Mouse (Mus musculus): ENCODE data around the gene Zic2. TPM values are rescaled to one million over a fixed set of nuclear protein-coding genes. Genes with fewer than 3 reads are reported as not detected.

Zic2 gene
- polyA plus RNA-seq, 1 experiment from 2014 or later = 7.3 TPM

DNA sequence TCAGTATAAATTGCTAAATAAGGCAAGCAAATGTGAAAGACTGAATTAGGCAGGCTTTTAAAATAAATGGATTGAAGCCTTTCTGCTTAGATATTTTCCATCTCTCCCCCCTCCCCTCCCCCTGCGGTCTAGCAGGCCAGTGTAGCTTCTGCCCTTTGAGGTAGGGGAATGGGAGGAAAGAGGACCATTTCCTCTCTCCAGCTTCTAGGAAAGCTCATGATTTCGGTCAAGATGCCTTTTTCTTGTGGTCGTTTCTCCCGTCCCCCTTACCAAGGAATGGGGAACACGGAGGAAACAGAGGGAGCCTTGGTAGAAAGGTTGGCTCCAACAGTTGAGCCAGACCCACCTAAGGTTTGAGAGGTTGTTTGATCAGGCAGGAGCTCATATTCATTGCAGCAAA, 2.6 kb upstream of the Zic2 start:
- WGBS = 12% methylated on average over 5 of the region's 5 CpGs
- Histone ChIP-seq H3K4me1 (ENCODE audit: control insufficient read depth, insufficient read depth, low read length) (peaks cover 3% of the 10 kb centered on the region; the same call in 1 of the 2 replicates), H3K27me3 (replicated peaks; ENCODE audit: control insufficient read depth, insufficient read depth, low read length) (peaks cover 16% of the 10 kb centered on the region), H3K9me3 (replicated peaks; ENCODE audit: control insufficient read depth, low read length) (no peaks in the 10 kb centered on the region), H3K4me3 (ENCODE audit: low read depth, low read length) (peak overlapping the region; percentile 49), H3K36me3 (ENCODE audit: control insufficient read depth, insufficient read depth, low read length) (no peaks in the 10 kb centered on the region), H3K9ac (ENCODE audit: low read length) (peak overlapping the region; percentile 65), H3K4me2 (ENCODE audit: low read length) (peak overlapping the region; percentile 73), H3K27ac (ENCODE audit: low read depth, low read length) (peak overlapping the region; percentile 99)
- DNase-seq (ENCODE audit: low spot score) (peak; percentile 29), ATAC-seq (no peak)

DNA sequence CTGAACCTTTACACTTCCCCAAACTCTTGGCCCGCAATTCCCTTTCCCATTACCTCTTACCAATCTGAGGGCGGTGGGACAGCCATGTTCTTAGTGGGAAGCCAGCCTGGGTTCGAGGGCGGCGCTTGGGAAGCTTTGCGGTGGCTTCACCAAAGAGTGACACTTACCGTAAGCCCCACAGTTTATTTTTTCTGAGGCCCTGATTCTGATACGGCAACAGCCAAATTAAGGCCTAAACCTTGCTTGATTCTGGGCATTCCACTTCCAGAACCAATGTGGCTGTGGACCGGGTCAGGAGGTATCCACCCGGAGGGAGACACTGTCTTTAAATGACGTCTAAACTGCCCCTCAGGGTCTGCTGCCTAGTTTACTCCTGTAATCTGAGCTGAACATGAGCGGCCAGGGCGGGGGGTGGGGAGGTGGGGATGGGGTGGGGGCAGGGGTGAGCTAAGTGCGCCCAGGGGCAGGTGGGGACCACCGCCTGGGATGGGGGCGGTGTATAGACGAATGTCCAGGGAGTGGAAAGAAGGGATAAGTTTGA, 2.0 kb upstream of the Zic2 start:
- no peaks in the 10 kb centered on the region for H3K9me3 ChIP-seq (replicated peaks; ENCODE audit: control insufficient read depth, low read length)
- H3K27me3 ChIP-seq (replicated peaks; ENCODE audit: control insufficient read depth, insufficient read depth, low read length) = peaks cover 16% of the 10 kb centered on the region
- H3K9ac ChIP-seq (ENCODE audit: low read length) = peak overlapping the region; percentile 65
- 5% methylated on average over 17 of the region's 17 CpGs for WGBS
- H3K4me1 ChIP-seq (ENCODE audit: control insufficient read depth, insufficient read depth, low read length) = 0 out of 2 replicates have a peak, but pooled peaks cover 3% of the 10 kb centered on the region
- DNase-seq (ENCODE audit: low spot score) (peak; percentile 45), ATAC-seq (no peak)
- H3K4me2 ChIP-seq (ENCODE audit: low read length) = peak overlapping the region; percentile 73
- peak overlapping the region; percentile 49 for H3K4me3 ChIP-seq (ENCODE audit: low read depth, low read length)
- H3K27ac ChIP-seq (ENCODE audit: low read depth, low read length) = peak overlapping the region; percentile 99
- H3K36me3 ChIP-seq (ENCODE audit: control insufficient read depth, insufficient read depth, low read length) = 0 out of 2 replicates have a peak, but pooled peaks cover under 1% of the 10 kb centered on the region

GRCm38 (mm10) chr14:122474041-122474890, 969 bp upstream of the Zic2 start:
- no peaks in the 10 kb centered on the region for H3K9me3 ChIP-seq (replicated peaks; ENCODE audit: control insufficient read depth, low read length)
- DNase-seq (ENCODE audit: low spot score) = peak; percentile 93
- H3K27ac ChIP-seq (ENCODE audit: low read depth, low read length) = peak overlapping the region; percentile 99
- peaks cover 7% of the 10 kb centered on the region; the same call in 1 of the 2 replicates for H3K36me3 ChIP-seq (ENCODE audit: control insufficient read depth, insufficient read depth, low read length)
- H3K9ac ChIP-seq (ENCODE audit: low read length) = peak overlapping the region; percentile 85
- 0 out of 2 replicates have a peak, but pooled peaks cover under 1% of the 10 kb centered on the region for H3K4me1 ChIP-seq (ENCODE audit: control insufficient read depth, insufficient read depth, low read length)
- H3K4me2 ChIP-seq (ENCODE audit: low read length) = peak overlapping the region; percentile 73
- WGBS = 0% methylated on average over 56 of the region's 57 CpGs
- H3K27me3 ChIP-seq (replicated peaks; ENCODE audit: control insufficient read depth, insufficient read depth, low read length) = peaks cover 16% of the 10 kb centered on the region
- peak overlapping the region; percentile 49 for H3K4me3 ChIP-seq (ENCODE audit: low read depth, low read length)
- ATAC-seq = peak; percentile 82

GRCm38 (mm10) chr14:122475557-122476040, 364 bp downstream of the Zic2 start:
- ATAC-seq = peak; percentile 5; the same call in 1 of the 2 replicates

DNA sequence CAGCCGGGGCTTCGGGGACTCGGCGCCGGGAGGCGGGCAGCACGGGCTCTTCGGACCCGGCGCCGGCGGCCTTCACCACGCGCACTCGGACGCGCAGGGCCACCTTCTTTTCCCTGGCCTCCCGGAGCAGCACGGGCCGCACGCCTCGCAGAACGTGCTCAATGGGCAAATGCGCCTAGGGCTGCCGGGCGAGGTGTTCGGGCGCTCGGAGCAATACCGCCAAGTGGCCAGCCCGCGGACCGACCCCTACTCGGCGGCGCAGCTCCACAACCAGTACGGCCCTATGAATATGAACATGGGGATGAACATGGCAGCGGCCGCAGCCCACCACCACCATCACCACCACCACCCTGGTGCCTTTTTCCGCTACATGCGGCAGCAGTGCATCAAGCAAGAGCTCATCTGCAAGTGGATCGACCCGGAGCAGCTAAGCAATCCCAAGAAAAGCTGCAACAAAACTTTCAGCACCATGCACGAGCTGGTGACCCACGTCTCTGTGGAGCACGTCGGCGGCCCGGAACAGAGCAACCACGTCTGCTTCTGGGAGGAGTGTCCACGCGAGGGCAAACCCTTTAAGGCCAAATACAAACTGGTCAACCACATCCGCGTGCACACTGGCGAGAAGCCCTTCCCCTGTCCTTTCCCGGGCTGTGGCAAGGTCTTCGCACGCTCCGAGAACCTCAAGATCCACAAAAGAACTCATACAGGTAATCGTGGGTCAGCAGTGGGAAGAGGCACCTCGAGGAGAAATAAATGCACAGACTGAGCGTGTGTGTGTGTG, 996 bp downstream of the Zic2 start:
- DNase-seq (ENCODE audit: low spot score) = peak; percentile 35
- H3K36me3 ChIP-seq (ENCODE audit: control insufficient read depth, insufficient read depth, low read length) = peaks cover 7% of the 10 kb centered on the region; the same call in 1 of the 2 replicates
- peaks cover 23% of the 10 kb centered on the region for H3K27me3 ChIP-seq (replicated peaks; ENCODE audit: control insufficient read depth, insufficient read depth, low read length)
- 0 out of 2 replicates have a peak, but pooled peaks cover 1% of the 10 kb centered on the region for H3K4me1 ChIP-seq (ENCODE audit: control insufficient read depth, insufficient read depth, low read length)
- H3K27ac ChIP-seq (ENCODE audit: low read depth, low read length) = peak overlapping the region; percentile 99
- H3K9me3 ChIP-seq (replicated peaks; ENCODE audit: control insufficient read depth, low read length) = no peaks in the 10 kb centered on the region
- H3K9ac ChIP-seq (ENCODE audit: low read length) = peak overlapping the region; percentile 85
- H3K4me2 ChIP-seq (ENCODE audit: low read length) = peak overlapping the region; percentile 73
- H3K4me3 ChIP-seq (ENCODE audit: low read depth, low read length) = peak overlapping the region; percentile 49
- under 1% methylated on average over 56 of the region's 62 CpGs for WGBS
- ATAC-seq = no peak

More at GRCm38 (mm10) chr14:122475557-122476040, 364 bp downstream of the Zic2 start:
- Histone ChIP-seq H3K4me1 (ENCODE audit: control insufficient read depth, insufficient read depth, low read length) (no peaks in the 10 kb centered on the region), H3K27me3 (replicated peaks; ENCODE audit: control insufficient read depth, insufficient read depth, low read length) (peaks cover 21% of the 10 kb centered on the region), H3K36me3 (ENCODE audit: control insufficient read depth, insufficient read depth, low read length) (peaks cover 7% of the 10 kb centered on the region; the same call in 1 of the 2 replicates), H3K9ac (ENCODE audit: low read length) (peak overlapping the region; percentile 85), H3K4me3 (ENCODE audit: low read depth, low read length) (peak overlapping the region; percentile 49), H3K9me3 (replicated peaks; ENCODE audit: control insufficient read depth, low read length) (no peaks in the 10 kb centered on the region), H3K4me2 (ENCODE audit: low read length) (peak overlapping the region; percentile 73), H3K27ac (ENCODE audit: low read depth, low read length) (peak overlapping the region; percentile 99)
- DNase-seq (ENCODE audit: low spot score) = peak; percentile 33
- WGBS = under 1% methylated on average over 43 of the region's 65 CpGs

DNA sequence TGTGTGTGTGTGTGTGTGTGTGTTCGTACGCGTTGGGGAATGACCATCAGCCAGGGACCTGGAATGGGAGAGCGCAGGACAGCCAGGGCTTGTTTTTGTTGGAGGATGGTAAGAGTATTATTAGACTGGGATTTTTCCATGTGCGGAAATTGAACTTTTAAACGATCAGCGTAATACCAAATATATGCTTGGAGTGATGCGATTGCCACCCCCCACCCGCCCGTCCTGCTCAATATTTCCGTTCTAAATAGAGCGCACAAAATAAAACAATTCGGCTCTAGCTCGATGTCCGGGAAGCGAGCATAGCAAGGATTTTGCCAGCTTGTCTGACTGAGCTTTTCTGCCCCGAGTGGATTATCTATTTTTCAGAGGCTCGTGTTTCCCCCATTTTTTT, 1.6 kb downstream of the Zic2 start:
- peaks cover 26% of the 10 kb centered on the region for H3K27me3 ChIP-seq (replicated peaks; ENCODE audit: control insufficient read depth, insufficient read depth, low read length)
- peaks cover 7% of the 10 kb centered on the region; the same call in 1 of the 2 replicates for H3K36me3 ChIP-seq (ENCODE audit: control insufficient read depth, insufficient read depth, low read length)
- peaks cover 3% of the 10 kb centered on the region; the same call in 1 of the 2 replicates for H3K4me1 ChIP-seq (ENCODE audit: control insufficient read depth, insufficient read depth, low read length)
- DNase-seq (ENCODE audit: low spot score) (peak; percentile 28), ATAC-seq (no peak)
- H3K4me2 ChIP-seq (ENCODE audit: low read length) = peak overlapping the region; percentile 73
- H3K27ac ChIP-seq (ENCODE audit: low read depth, low read length) = peak overlapping the region; percentile 99
- no peaks in the 10 kb centered on the region for H3K9me3 ChIP-seq (replicated peaks; ENCODE audit: control insufficient read depth, low read length)
- peak overlapping the region; percentile 49 for H3K4me3 ChIP-seq (ENCODE audit: low read depth, low read length)
- WGBS = under 1% methylated on average over 18 of the region's 18 CpGs
- peak overlapping the region; percentile 85 for H3K9ac ChIP-seq (ENCODE audit: low read length)

DNA sequence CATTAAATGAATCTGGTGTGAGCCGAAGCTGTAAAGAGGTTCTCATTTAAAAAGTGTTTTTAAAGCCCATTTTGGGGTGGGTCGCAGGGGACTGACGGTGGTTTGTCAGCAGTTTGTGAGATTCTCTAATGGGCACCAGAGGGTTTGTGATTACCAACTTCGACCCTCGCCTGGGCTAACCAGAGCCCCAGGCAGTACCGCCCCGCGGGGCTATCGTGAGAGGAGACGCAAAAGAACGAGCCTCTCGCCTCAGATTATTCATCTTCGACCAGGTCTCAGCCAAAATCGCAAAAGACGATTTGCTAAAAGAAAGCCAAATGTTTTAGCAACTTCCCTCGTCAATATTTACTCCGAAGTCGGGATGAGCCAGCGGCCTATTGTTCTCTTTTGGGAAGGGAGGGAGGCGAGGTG, 2.0 kb downstream of the Zic2 start:
- peak; percentile 46 for DNase-seq (ENCODE audit: low spot score)
- H3K4me2 ChIP-seq (ENCODE audit: low read length) = peak overlapping the region; percentile 73
- ATAC-seq = no peak
- peaks cover 7% of the 10 kb centered on the region; the same call in 1 of the 2 replicates for H3K36me3 ChIP-seq (ENCODE audit: control insufficient read depth, insufficient read depth, low read length)
- H3K4me3 ChIP-seq (ENCODE audit: low read depth, low read length) = peak overlapping the region; percentile 49
- H3K27ac ChIP-seq (ENCODE audit: low read depth, low read length) = peak overlapping the region; percentile 99
- peaks cover 29% of the 10 kb centered on the region for H3K27me3 ChIP-seq (replicated peaks; ENCODE audit: control insufficient read depth, insufficient read depth, low read length)
- WGBS = 1% methylated on average over 20 of the region's 20 CpGs
- no peaks in the 10 kb centered on the region for H3K9me3 ChIP-seq (replicated peaks; ENCODE audit: control insufficient read depth, low read length)
- H3K4me1 ChIP-seq (ENCODE audit: control insufficient read depth, insufficient read depth, low read length) = peaks cover 5% of the 10 kb centered on the region; the same call in 1 of the 2 replicates
- H3K9ac ChIP-seq (ENCODE audit: low read length) = peak overlapping the region; percentile 85

DNA sequence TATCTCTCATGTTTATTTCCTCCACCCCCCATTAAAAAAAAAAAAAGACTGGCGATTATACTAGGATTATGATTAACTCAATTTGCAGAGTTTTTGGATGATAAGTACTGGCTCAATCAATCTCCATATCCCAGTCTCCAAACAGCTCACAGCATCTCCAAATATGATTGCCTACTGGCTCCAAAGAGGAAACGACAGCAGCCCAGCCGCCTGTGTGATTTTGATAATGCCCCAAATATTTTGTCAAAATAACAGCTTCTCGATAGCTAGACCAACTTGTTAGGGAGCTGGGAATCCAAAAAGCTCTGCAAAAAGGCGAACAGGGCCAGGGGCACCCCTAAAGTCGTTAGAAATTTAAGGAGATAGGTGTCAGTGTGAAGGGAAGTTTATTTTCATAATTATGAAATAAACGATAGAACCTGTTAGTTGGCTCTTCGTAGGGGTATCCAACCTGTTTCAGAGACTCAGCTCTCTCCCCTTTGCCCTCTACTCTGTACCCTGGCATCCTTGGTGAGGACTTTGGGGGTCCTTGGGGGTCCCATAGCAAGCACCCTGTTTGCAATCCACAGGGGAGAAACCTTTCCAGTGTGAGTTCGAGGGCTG, 2.8 kb downstream of the Zic2 start:
- WGBS = 3% methylated on average over 9 of the region's 9 CpGs
- peaks cover 5% of the 10 kb centered on the region; the same call in 1 of the 2 replicates for H3K4me1 ChIP-seq (ENCODE audit: control insufficient read depth, insufficient read depth, low read length)

More for the DNA sequence above, 2.8 kb downstream of the Zic2 start:
- H3K4me2 ChIP-seq (ENCODE audit: low read length) = peak overlapping the region; percentile 73
- H3K36me3 ChIP-seq (ENCODE audit: control insufficient read depth, insufficient read depth, low read length) = peaks cover 7% of the 10 kb centered on the region; the same call in 1 of the 2 replicates
- H3K27ac ChIP-seq (ENCODE audit: low read depth, low read length) = peak overlapping the region; percentile 99
- H3K9ac ChIP-seq (ENCODE audit: low read length) = peak overlapping the region; percentile 85
- no peaks in the 10 kb centered on the region for H3K9me3 ChIP-seq (replicated peaks; ENCODE audit: control insufficient read depth, low read length)
- peak overlapping the region; percentile 49 for H3K4me3 ChIP-seq (ENCODE audit: low read depth, low read length)
- H3K27me3 ChIP-seq (replicated peaks; ENCODE audit: control insufficient read depth, insufficient read depth, low read length) = peaks cover 29% of the 10 kb centered on the region
- DNase-seq (ENCODE audit: low spot score) (peak; percentile 43), ATAC-seq (no peak)
